Mouse (Mus musculus) CH12.LX (cell line): ENCODE results near the gene Agpat3. TPM values are rescaled to one million over a fixed set of nuclear protein-coding genes. Genes with fewer than 3 reads are reported as not detected.

Source experiments
- DNase-seq: peaks from one replicate; pipeline ENCODE4 v3.0.0-alpha.2; 2013; ENCODE audit errors: extremely low read depth
- H3K27ac ChIP-seq: 2 replicates; pipeline ENCODE4 v1.5.1; 2012; ENCODE audit warnings: low read depth, mild to moderate bottlenecking, control low read depth, moderate library complexity; ENCODE audit not compliant: insufficient read depth
- H3K27me3 ChIP-seq: replicated peaks from 2 replicates; pipeline ENCODE3; 2012; ENCODE audit warnings: inconsistent platforms
- H3K36me3 ChIP-seq, 2 experiments: replicated peaks in 1 of 2; 2 replicates each; pipeline versions ENCODE3 to v1.6.1; 2012; ENCODE audit warnings: inconsistent platforms in 1 of 2, low read length in 1 of 2, mild to moderate bottlenecking in 1 of 2, mixed read lengths in 1 of 2, moderate library complexity in 1 of 2; ENCODE audit not compliant: control insufficient read depth in 1 of 2, insufficient read depth in 1 of 2
- H3K4me1 ChIP-seq, 2 experiments: 2 replicates each; pipeline ENCODE4 v1.6.1; 2012; ENCODE audit warnings: inconsistent platforms in 1 of 2, moderate library complexity in 1 of 2; ENCODE audit not compliant: insufficient read depth in 2 of 2, control insufficient read depth in 1 of 2
- H3K4me2 ChIP-seq: 2 replicates; pipeline ENCODE4 v1.6.1; 2012; ENCODE audit warnings: low read depth, mild to moderate bottlenecking, control low read depth; ENCODE audit not compliant: poor library complexity, insufficient read depth, severe bottlenecking
- H3K4me3 ChIP-seq, 3 experiments: fragments of 150-350 bp in 1 of 3; sonication (generic) in 1 of 3; replicated peaks in 1 of 3; 2 replicates each; pipeline versions ENCODE3 to v1.5.1; 2011 to 2012; ENCODE audit warnings: low read depth in 2 of 3, low read length in 2 of 3, mild to moderate bottlenecking in 2 of 3, moderate library complexity in 2 of 3, control low read depth in 1 of 3, improper control_type of control experiment in 1 of 3, inconsistent platforms in 1 of 3, mixed read lengths in 1 of 3; ENCODE audit not compliant: poor library complexity in 1 of 3
- H3K79me2 ChIP-seq: replicated peaks from 2 replicates; pipeline ENCODE4 v1.6.1; 2012; ENCODE audit warnings: mild to moderate bottlenecking, moderate library complexity; ENCODE audit not compliant: control insufficient read depth, poor library complexity, insufficient read depth, severe bottlenecking; ENCODE audit errors: extremely low read depth
- H3K9ac ChIP-seq: 2 replicates; pipeline ENCODE4 v1.6.1; 2012; ENCODE audit warnings: low read depth, mild to moderate bottlenecking, control low read depth, moderate library complexity; ENCODE audit not compliant: insufficient read depth
- H3K9me3 ChIP-seq: replicated peaks from 2 replicates; pipeline ENCODE3; 2012; ENCODE audit warnings: low read length, inconsistent platforms, mixed read lengths
- BHLHE40 ChIP-seq: IDR thresholded peaks from 2 replicates; pipeline ENCODE4 v1.6.1; 2011; ENCODE audit warnings: mild to moderate bottlenecking, low read depth, low read length, improper control_type of control experiment
- CHD1 ChIP-seq: IDR thresholded peaks from 2 replicates; pipeline ENCODE4 v1.6.1; 2012; ENCODE audit warnings: low read depth, low read length, improper control_type of control experiment, inconsistent platforms
- CHD2 ChIP-seq: IDR thresholded peaks from 2 replicates; pipeline ENCODE4 v1.6.1; 2011; ENCODE audit warnings: low read length, improper control_type of control experiment
- CTCF ChIP-seq, 2 experiments: IDR thresholded peaks in 1 of 2; conservative IDR thresholded peaks in 1 of 2; 2 replicates each; pipeline ENCODE4 v1.5.1; 2011 to 2012; ENCODE audit warnings: low read depth in 2 of 2, low read length in 2 of 2, improper control_type of control experiment in 1 of 2, inconsistent platforms in 1 of 2, mild to moderate bottlenecking in 1 of 2, moderate library complexity in 1 of 2
- E2F4 ChIP-seq: IDR thresholded peaks from 2 replicates; pipeline ENCODE4 v1.6.1; 2011; ENCODE audit warnings: low read depth, low read length, improper control_type of control experiment; ENCODE audit not compliant: insufficient replicate concordance
- ELF1 ChIP-seq: IDR thresholded peaks from 2 replicates; pipeline ENCODE4 v1.6.1; 2014; ENCODE audit warnings: low read depth, mild to moderate bottlenecking, inconsistent platforms, low read length, improper control_type of control experiment
- EP300 ChIP-seq: IDR thresholded peaks from 2 replicates; pipeline ENCODE4 v1.6.1; 2011; ENCODE audit warnings: low read length, improper control_type of control experiment
- ETS1 ChIP-seq: conservative IDR thresholded peaks from 2 replicates; pipeline ENCODE4 v1.6.1; 2012; ENCODE audit warnings: low read depth, mild to moderate bottlenecking, inconsistent platforms, low read length, improper control_type of control experiment, moderate library complexity
- GABPA ChIP-seq: IDR thresholded peaks from 2 replicates; pipeline ENCODE4 v1.6.1; 2012; ENCODE audit warnings: low read depth, low read length, improper control_type of control experiment, inconsistent platforms; ENCODE audit not compliant: insufficient replicate concordance
- HCFC1 ChIP-seq: IDR thresholded peaks from 2 replicates; pipeline ENCODE4 v1.6.1; 2012; ENCODE audit warnings: low read depth, mild to moderate bottlenecking, inconsistent platforms, low read length, improper control_type of control experiment
- IRF4 ChIP-seq: IDR thresholded peaks from 2 replicates; pipeline ENCODE4 v1.6.1; 2014; ENCODE audit warnings: low read depth, mild to moderate bottlenecking, inconsistent platforms, low read length, improper control_type of control experiment
- JUN ChIP-seq: IDR thresholded peaks from 2 replicates; pipeline ENCODE4 v1.6.1; 2011; ENCODE audit warnings: low read depth, mild to moderate bottlenecking, low read length, improper control_type of control experiment, moderate library complexity; ENCODE audit not compliant: insufficient read depth
- JUND ChIP-seq: conservative IDR thresholded peaks from 2 replicates; pipeline ENCODE4 v1.6.1; 2011; ENCODE audit warnings: low read depth, low read length, improper control_type of control experiment
- KAT2A ChIP-seq: IDR thresholded peaks from 2 replicates; pipeline ENCODE4 v1.6.1; 2012; ENCODE audit warnings: low read length, improper control_type of control experiment, inconsistent platforms; ENCODE audit not compliant: insufficient replicate concordance
- MAFK ChIP-seq: IDR thresholded peaks from 2 replicates; pipeline ENCODE4 v1.6.1; 2011; ENCODE audit warnings: low read length, improper control_type of control experiment; ENCODE audit not compliant: insufficient replicate concordance
- MAX ChIP-seq: IDR thresholded peaks from 2 replicates; pipeline ENCODE4 v1.6.1; 2011; ENCODE audit warnings: low read length, improper control_type of control experiment
- MAZ ChIP-seq: IDR thresholded peaks from 2 replicates; pipeline ENCODE4 v1.6.1; 2012; ENCODE audit warnings: low read depth, mild to moderate bottlenecking, inconsistent platforms, low read length, improper control_type of control experiment, moderate library complexity
- MEF2A ChIP-seq: IDR thresholded peaks from 2 replicates; pipeline ENCODE4 v1.6.1; 2014; ENCODE audit warnings: low read depth, mild to moderate bottlenecking, inconsistent platforms, low read length, improper control_type of control experiment, borderline replicate concordance
- MXI1 ChIP-seq: IDR thresholded peaks from 2 replicates; pipeline ENCODE4 v1.6.1; 2011; ENCODE audit warnings: mild to moderate bottlenecking, low read depth, low read length, improper control_type of control experiment
- MYC ChIP-seq: IDR thresholded peaks from 2 replicates; pipeline ENCODE4 v1.6.1; 2011; ENCODE audit warnings: low read depth, mild to moderate bottlenecking, improper control_type of control experiment, low read length
- NELFE ChIP-seq: IDR thresholded peaks from 2 replicates; pipeline ENCODE4 v1.6.1; 2011; ENCODE audit warnings: low read depth, low read length, improper control_type of control experiment
- NRF1 ChIP-seq: IDR thresholded peaks from 2 replicates; pipeline ENCODE4 v1.6.1; 2014; ENCODE audit warnings: low read depth, mild to moderate bottlenecking, inconsistent platforms, low read length, improper control_type of control experiment, moderate library complexity
- PAX5 ChIP-seq: IDR thresholded peaks from 2 replicates; pipeline ENCODE4 v1.6.1; 2012; ENCODE audit warnings: low read length, inconsistent platforms, mixed read lengths
- POLR2A ChIP-seq: IDR thresholded peaks from 2 replicates; pipeline ENCODE4 v1.6.1; 2011; ENCODE audit warnings: low read depth, mild to moderate bottlenecking, improper control_type of control experiment, low read length
- POLR2AphosphoS2 ChIP-seq: IDR thresholded peaks from 2 replicates; pipeline ENCODE4 v1.6.1; 2011; ENCODE audit warnings: low read depth, low read length, improper control_type of control experiment
- RAD21 ChIP-seq: IDR thresholded peaks from 2 replicates; pipeline ENCODE4 v1.6.1; 2011; ENCODE audit warnings: low read depth, mild to moderate bottlenecking, low read length, improper control_type of control experiment, moderate library complexity
- RCOR1 ChIP-seq: conservative IDR thresholded peaks from 2 replicates; pipeline ENCODE4 v1.6.1; 2012; ENCODE audit warnings: low read depth, mild to moderate bottlenecking, inconsistent platforms, low read length, improper control_type of control experiment
- SIN3A ChIP-seq: IDR thresholded peaks from 2 replicates; pipeline ENCODE4 v1.6.1; 2012; ENCODE audit warnings: low read length, improper control_type of control experiment, inconsistent platforms
- SMC3 ChIP-seq: IDR thresholded peaks from 2 replicates; pipeline ENCODE4 v1.6.1; 2011; ENCODE audit warnings: low read depth, low read length, improper control_type of control experiment
- TBP ChIP-seq: conservative IDR thresholded peaks from 2 replicates; pipeline ENCODE4 v1.6.1; 2011; ENCODE audit warnings: low read depth, low read length, improper control_type of control experiment
- TCF12 ChIP-seq: IDR thresholded peaks from 2 replicates; pipeline ENCODE4 v1.6.1; 2014; ENCODE audit warnings: low read depth, mild to moderate bottlenecking, inconsistent platforms, low read length, improper control_type of control experiment
- UBTF ChIP-seq: IDR thresholded peaks from 2 replicates; pipeline ENCODE4 v1.6.1; 2012; ENCODE audit warnings: low read depth, mild to moderate bottlenecking, inconsistent platforms, low read length, improper control_type of control experiment, moderate library complexity
- USF1 ChIP-seq: IDR thresholded peaks from 2 replicates; pipeline ENCODE4 v1.6.1; 2014; ENCODE audit warnings: low read depth, mild to moderate bottlenecking, inconsistent platforms, low read length, improper control_type of control experiment
- USF2 ChIP-seq: conservative IDR thresholded peaks from 2 replicates; pipeline ENCODE4 v1.6.1; 2011; ENCODE audit warnings: low read depth, low read length, improper control_type of control experiment
- ZC3H11A ChIP-seq: IDR thresholded peaks from 2 replicates; pipeline ENCODE4 v1.6.1; 2012; ENCODE audit warnings: low read depth, mild to moderate bottlenecking, inconsistent platforms, low read length, improper control_type of control experiment
- ZKSCAN1 ChIP-seq: IDR thresholded peaks from 2 replicates; pipeline ENCODE4 v1.6.1; 2012; ENCODE audit warnings: low read depth, inconsistent platforms, low read length, improper control_type of control experiment, borderline replicate concordance
- ZMIZ1 ChIP-seq: IDR thresholded peaks from 2 replicates; pipeline ENCODE4 v1.6.1; 2012; ENCODE audit warnings: low read depth, mild to moderate bottlenecking, inconsistent platforms, low read length, improper control_type of control experiment
- ZNF384 ChIP-seq: IDR thresholded peaks from 2 replicates; pipeline ENCODE4 v1.6.1; 2012; ENCODE audit warnings: low read depth, low read length, improper control_type of control experiment, inconsistent platforms
- dilution Hi-C: fragments of 300-500 bp; cut with MboI; formaldehyde crosslinking; loops from 2 replicates; pipeline ENCODE4 v1.14.3; 2020; ENCODE audit warnings: low sequenced_read_pairs; ENCODE audit not compliant: extremely low pct_unique_long_range_greater_than_20kb, extremely low pct_ligation_motif_present
- in situ Hi-C: fragments of 300-500 bp; cut with MboI; formaldehyde crosslinking; loops from 3 replicates; pipeline ENCODE4 v1.14.3; 2019; ENCODE audit warnings: low sequenced_read_pairs, low pct_ligation_motif_present, low pct_unique_long_range_greater_than_20kb, mixed read lengths
- polyA plus RNA-seq: library from polyadenylated mRNA; unstranded; fragments of >175 nt; gene quantifications from 2 replicates; pipeline ENCODE4 v1.2.1, GENCODE M21; 2012; ENCODE audit warnings: low read depth; ENCODE audit not compliant: insufficient read length
- total RNA-seq, 2 experiments: library from RNA; depleted of rRNA; stranded (reverse); fragments of 300-350 nt in 1 of 2; fragments of >200 nt in 1 of 2; gene quantifications; 2 replicates each; pipeline ENCODE4 v1.2.3; 2012 to 2014

Agpat3 gene
- total and polyA plus RNA-seq, 3 experiments, result 36.7 to 67.2 (median 63.1) TPM

GRCm38 (mm10) chr10:78372681-78373668 lies 20.7 kb upstream of the Agpat3 start:
- peak overlapping the region; percentile 79 for H3K4me2 ChIP-seq
- TF ChIP-seq RCOR1, result no peak
- 0 out of 2 replicates have a peak, but pooled peaks have one; percentile 24 for TF ChIP-seq CHD2
- no peak for TF ChIP-seq POLR2AphosphoS2
- no peak for TF ChIP-seq KAT2A
- 0 out of 2 replicates have a peak, but pooled peaks have one; percentile 25 for TF ChIP-seq MEF2A
- TF ChIP-seq EP300, result no peak
- TF ChIP-seq BHLHE40, result peak; percentile 53
- TF ChIP-seq USF1, result no peak; the same call in 1 of the 2 replicates
- TF ChIP-seq HCFC1, result peak; percentile 34
- no peak for TF ChIP-seq CHD1
- TF ChIP-seq RAD21, result no peak
- TF ChIP-seq TCF12, result peak; percentile 14; the same call in 1 of the 2 replicates
- no peak; the same call in 1 of the 2 replicates for TF ChIP-seq ETS1
- no peak for TF ChIP-seq ELF1
- TF ChIP-seq MAX, result peak; percentile 99
- no peak for TF ChIP-seq CTCF (conservative IDR thresholded peaks at IDR 0.05 in 1 of 2, IDR thresholded peaks at IDR 0.05 in 1 of 2; ENCODE audit: low read depth in 2 of 2, low read length in 2 of 2)
- peak; percentile 77 for TF ChIP-seq POLR2A
- TF ChIP-seq MAZ, result no peak
- peak; percentile 64 for TF ChIP-seq NELFE
- no peak for TF ChIP-seq NRF1
- peak; percentile 100 for TF ChIP-seq MYC
- no peak for TF ChIP-seq SMC3
- TF ChIP-seq MXI1, result peak; percentile 99
- no peak for TF ChIP-seq ZKSCAN1
- no peak for TF ChIP-seq ZNF384
- TF ChIP-seq GABPA, result no peak
- no peak for TF ChIP-seq ZC3H11A
- no peak for TF ChIP-seq MAFK
- TF ChIP-seq IRF4, result 0 out of 2 replicates have a peak, but pooled peaks have one; percentile 29
- TF ChIP-seq PAX5, result no peak
- no peak for TF ChIP-seq E2F4
- TF ChIP-seq SIN3A, result peak; percentile 90
- TF ChIP-seq UBTF, result no peak
- no peak for TF ChIP-seq JUN
- TF ChIP-seq ZMIZ1, result no peak
- TF ChIP-seq JUND, result no peak
- TF ChIP-seq USF2, result peak; percentile 29; the same call in 1 of the 2 replicates
- TF ChIP-seq TBP, result peak; percentile 71
- in situ Hi-C loops (loop anchor here (10.0 kb wide), 1 partner anchor 188 kb away; the partner anchor contains the start of gene Pwp2), dilution Hi-C loops (no loop called here)
- H3K79me2 ChIP-seq, result no peaks in the 10 kb centered on the region
- H3K4me1 ChIP-seq, result peaks cover 8 to 22% of the 10 kb centered on the region in 2 experiments
- H3K36me3 ChIP-seq, result no peaks in the 10 kb centered on the region
- no peak overlapping the region for H3K9ac ChIP-seq
- DNase-seq, result peak; percentile 85
- peak overlapping the region; percentile 31 to 42 (median 39) for H3K4me3 ChIP-seq
- H3K9me3 ChIP-seq, result peaks cover 9% of the 10 kb centered on the region
- H3K27me3 ChIP-seq, result peaks cover 19% of the 10 kb centered on the region
- no peak overlapping the region for H3K27ac ChIP-seq
